Mouse (Mus musculus) gastrocnemius, postnatal 25 days (tissue): ENCODE measurements at regions not wholly inside any gene's neighbourhood (a gene's known extent, or its start where the extent isn't known, plus 50 kb on each side); places are given as distances from the start of the nearest gene placed in this dataset.
A peak's percentile ranks its signal among the peaks of the same experiment; 100 is the strongest.

Source experiments
- DNase-seq: peaks from one replicate; pipeline ENCODE4 v3.0.0; 2022

DNA sequence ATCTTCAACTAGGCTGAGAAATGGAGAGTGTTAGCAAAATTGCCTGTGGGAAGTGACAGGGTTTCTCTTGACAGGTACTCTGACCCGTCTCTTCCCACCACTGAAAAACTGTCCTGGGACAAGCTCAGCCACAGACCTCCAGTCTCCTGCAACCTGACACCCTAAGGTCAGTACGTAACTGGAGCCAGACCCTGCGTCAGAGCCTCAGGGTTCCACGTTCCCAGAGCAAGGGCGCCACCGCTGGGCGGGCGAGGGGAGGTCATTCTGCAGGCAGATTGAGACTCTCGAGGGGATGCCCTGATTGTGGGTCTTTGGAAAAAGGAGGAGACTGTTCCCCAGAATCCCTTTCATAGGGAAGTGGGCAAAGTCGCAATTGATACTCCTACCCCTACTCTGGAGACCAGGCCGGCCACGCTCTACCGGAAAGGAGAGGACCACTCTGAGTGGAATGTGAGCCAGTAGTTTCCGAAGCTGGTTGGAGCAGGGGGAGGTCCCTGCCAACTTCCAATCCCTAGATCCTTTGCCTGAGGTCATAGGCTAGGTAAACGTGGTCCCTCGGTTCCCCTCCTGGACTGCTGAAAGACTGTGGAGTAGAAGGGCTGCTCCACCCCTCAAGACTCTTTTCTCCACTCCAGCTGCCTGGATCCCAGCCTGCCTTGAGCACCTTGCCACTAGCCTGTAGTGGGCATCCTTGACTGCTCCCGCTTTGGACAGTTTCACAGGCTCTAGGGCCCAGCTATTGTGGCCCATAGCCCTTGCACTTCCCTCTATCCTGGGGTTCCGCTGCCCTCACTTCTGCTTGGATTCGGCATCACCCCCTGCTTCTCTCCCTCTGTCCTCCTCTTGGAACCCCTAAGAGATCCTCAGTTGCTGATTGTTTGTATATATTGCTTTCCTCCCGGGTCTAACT, 61.0 kb upstream of the Lpcat1 start:
- DNase-seq = peak; percentile 38

GRCm38 (mm10) chr13:73400921-73401320, 66.1 kb upstream of the Lpcat1 start:
- DNase-seq = no peak

GRCm38 (mm10) chr13:73397033-73397432, 68.7 kb upstream of the Ndufs6 start:
- no peak for DNase-seq

DNA sequence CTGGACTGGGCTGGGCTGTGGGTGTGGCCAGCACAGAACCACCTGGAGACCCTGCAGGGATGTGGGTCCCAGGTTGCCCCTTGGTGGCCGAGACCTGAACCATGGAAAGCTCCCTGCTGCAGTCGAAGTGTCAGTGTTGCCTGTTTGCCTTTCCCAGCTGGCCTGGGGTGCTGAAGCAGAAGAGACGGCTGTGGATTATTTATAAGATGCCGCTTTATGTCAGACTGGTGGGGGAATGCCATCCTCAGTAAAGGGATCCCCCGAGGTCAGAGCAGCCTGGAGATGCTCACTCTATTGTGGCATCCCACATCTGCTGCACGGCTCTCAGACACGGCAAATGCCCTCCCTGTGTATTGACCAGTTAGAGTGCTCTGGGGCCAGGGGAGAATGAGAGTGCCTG, 67.5 kb upstream of the Ndufs6 start:
- no peak for DNase-seq

DNA sequence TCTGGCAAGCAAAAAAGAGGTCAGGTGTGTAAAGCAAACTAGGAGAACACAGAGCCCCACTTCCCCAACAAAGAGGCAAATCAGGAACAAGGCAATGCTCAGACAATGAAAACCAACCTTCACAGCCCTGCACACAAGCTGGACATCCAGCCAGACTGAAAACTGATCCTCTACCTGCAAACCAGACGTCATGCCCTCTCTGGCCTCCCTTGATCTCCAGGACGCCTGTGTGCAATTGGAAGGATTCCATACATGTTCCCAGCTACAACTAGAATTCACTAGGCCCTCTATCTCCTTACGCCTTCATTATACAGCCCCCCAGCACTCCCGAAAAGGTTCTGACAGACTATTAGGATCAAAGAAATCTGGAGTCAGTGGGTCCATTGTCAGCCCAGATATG, 60.7 kb upstream of the Ndufs6 start:
- DNase-seq = no peak

DNA sequence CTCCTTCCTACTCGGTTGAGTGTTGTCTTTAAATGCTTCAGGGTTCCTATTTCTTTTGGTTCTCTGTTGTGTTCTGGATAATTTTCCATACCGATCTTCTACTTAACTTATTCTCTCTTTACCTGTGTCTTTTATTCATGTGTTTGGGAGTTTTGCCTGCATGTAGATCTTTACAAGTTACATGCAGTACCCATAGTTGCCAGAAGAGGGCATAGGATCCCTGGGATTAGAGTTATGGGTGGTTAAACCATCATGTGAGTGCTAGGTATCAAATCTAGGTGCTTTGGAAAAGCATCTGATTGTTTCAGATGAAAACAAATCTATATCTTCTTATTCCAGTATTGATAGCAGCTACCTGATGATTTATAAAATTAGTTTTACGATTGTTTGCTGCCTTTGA, 55.2 kb upstream of the Ndufs6 start:
- DNase-seq = no peak
